Mouse (Mus musculus): Measurements from ENCODE around the gene Usp12. TPM values are rescaled to one million over a fixed set of nuclear protein-coding genes. Genes with fewer than 3 reads are reported as not detected.

Gene Usp12
- total RNA-seq, 2 experiments from 2014 or later, result 53.9 to 58.6 TPM

DNA sequence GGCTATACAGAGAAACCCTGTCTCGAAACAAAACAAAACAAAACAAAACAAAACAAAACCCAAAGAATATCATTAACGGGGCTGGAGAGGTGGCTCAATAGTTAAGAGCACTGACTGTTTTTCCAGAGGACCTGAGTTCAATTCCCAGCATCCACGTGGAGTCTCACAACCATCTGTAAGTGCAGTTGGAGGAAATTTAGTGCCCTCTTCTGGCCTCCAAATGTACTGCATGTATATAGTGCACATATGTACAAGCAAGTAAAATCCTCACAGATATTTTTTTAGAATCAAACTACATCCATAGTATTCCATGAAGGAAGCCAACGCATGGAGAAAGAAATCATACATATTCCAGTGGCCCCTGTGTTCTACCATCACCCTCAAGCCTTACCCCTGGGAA lies 18.6 kb upstream of the Usp12 start:
- no peak for DNase-seq (ENCODE audit: low spot score in 2 of 2)
- intact Hi-C loops (cut with DNase I), result no loop called here

- intact Hi-C loops (cut with DNase I), result no loop called here
- no peak for DNase-seq (ENCODE audit: low spot score in 2 of 2)
Measured at GRCm38 (mm10) chr5:146812866-146813265, 18.1 kb upstream of the Usp12 start.

GRCm38 (mm10) chr5:146809951-146810350 lies 15.1 kb upstream of the Usp12 start:
- intact Hi-C loops (cut with DNase I), result no loop called here
- DNase-seq (ENCODE audit: low spot score in 2 of 2), result no peak

GRCm38 (mm10) chr5:146806004-146806430 lies 11.2 kb upstream of the Usp12 start:
- intact Hi-C loops (cut with DNase I), result no loop called here

GRCm38 (mm10) chr5:146798031-146798430 lies 3.2 kb upstream of the Usp12 start:
- intact Hi-C loops (cut with DNase I), result no loop called here
- no peak for DNase-seq (ENCODE audit: low spot score in 2 of 2)

More at GRCm38 (mm10) chr5:146806004-146806430, 11.2 kb upstream of the Usp12 start:
- no peak for DNase-seq (ENCODE audit: low spot score in 2 of 2)

- peak; percentile 61 to 75 for DNase-seq (ENCODE audit: low spot score in 2 of 2)
- intact Hi-C loops (cut with DNase I), result loop anchor here (2.0 kb wide), 1 partner anchor 37 kb away; the partner anchor contains the start of gene Rpl21
Measured at GRCm38 (mm10) chr5:146795728-146796127, 922 bp upstream of the Usp12 start.

GRCm38 (mm10) chr5:146794084-146794852 lies 538 bp downstream of the Usp12 start:
- intact Hi-C loops (cut with DNase I), result loop anchor here (2.0 to 5.0 kb wide), 2 partner anchors 39 to 62 kb away; partner anchors contain the start of gene Rpl21
- no peak for DNase-seq (ENCODE audit: low spot score in 2 of 2)

GRCm38 (mm10) chr5:146793630-146794083 lies 1.1 kb downstream of the Usp12 start:
- intact Hi-C loops (cut with DNase I), result loop anchor here (2.0 to 5.0 kb wide), 2 partner anchors 39 to 61 kb away; partner anchors contain the start of gene Rpl21
- DNase-seq (ENCODE audit: low spot score in 2 of 2), result no peak

DNA sequence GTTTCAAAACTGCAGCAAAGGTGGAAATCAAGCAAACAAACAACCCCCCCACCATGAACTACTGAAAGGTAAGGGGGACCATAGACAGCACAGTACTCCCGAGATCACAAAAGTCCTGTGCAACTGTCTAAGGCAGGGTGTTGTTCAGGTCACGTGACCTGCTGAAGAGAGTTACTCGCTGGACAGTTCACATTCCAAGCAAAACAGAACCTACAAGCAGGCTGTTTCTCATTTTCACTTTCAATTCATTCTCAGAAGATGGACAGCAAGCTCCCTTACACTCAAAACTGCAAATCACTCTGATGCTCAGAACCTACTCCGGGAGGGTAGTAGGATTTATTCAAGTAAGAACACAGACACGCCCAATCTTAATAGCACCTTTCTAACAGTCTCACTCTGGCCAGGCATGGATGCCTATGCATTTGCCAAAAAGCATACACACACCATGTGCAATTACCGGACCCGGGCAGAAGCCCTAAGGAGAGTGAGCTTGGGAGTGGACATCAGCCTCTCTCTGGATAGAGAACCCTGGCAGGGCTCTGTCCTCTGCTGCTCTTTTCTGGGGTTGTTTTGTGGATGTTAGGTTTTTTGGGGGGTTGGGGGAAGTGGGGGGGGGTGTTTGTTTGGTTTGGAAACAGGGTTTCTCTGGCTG lies 2.5 kb downstream of the Usp12 start:
- intact Hi-C loops (cut with DNase I), result loop anchor here (5.0 kb wide), 1 partner anchor 60 kb away; no protein-coding TSS in a partner anchor

DNA sequence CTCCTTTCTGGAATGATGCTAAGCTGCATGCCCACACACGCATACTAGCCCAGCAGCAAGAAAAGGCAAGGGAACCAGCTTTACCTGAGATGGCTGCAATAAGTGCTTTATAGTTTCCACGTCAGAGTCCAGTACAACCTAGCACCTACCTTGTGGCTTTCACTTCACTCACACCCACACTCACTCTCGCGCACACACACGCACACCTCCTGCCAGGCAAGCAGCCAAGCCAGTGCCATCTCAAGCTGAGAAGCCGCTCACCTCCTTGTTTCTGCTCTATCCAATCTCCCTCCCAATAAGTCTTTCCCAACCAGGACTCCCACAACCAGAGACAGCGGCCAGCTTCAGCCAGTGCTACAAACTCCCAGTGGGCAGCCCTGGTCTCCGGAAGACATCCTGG lies 3.9 kb downstream of the Usp12 start:
- intact Hi-C loops (cut with DNase I), result loop anchor here (5.0 kb wide), 1 partner anchor 59 kb away; no protein-coding TSS in a partner anchor
- DNase-seq (ENCODE audit: low spot score in 2 of 2), result no peak

More for the DNA sequence above, 2.5 kb downstream of the Usp12 start:
- no peak for DNase-seq (ENCODE audit: low spot score in 2 of 2)

GRCm38 (mm10) chr5:146789413-146789812 lies 5.4 kb downstream of the Usp12 start:
- intact Hi-C loops (cut with DNase I), result no loop called here

DNA sequence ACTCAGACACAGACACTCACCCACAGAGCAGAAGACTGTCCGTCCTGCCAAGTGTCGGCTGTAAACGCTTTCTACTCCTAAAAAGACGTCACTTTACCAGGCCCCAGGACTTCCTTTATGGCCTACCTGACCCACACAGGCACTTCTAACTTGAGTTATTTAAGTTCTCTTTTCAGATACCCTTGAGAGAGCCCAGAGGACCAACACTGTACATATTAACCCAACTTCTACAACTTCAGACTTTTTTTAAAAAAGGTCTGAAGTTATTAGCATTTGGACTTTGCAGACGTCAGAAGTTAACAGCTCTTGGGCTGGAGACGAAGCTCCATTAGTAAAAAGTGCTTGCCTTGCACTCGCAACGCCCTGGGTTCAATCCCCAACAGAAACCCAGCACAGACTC lies 8.7 kb downstream of the Usp12 start:
- intact Hi-C loops (cut with DNase I), result no loop called here
- no peak for DNase-seq (ENCODE audit: low spot score in 2 of 2)

More at GRCm38 (mm10) chr5:146789413-146789812, 5.4 kb downstream of the Usp12 start:
- no peak for DNase-seq (ENCODE audit: low spot score in 2 of 2)

DNA sequence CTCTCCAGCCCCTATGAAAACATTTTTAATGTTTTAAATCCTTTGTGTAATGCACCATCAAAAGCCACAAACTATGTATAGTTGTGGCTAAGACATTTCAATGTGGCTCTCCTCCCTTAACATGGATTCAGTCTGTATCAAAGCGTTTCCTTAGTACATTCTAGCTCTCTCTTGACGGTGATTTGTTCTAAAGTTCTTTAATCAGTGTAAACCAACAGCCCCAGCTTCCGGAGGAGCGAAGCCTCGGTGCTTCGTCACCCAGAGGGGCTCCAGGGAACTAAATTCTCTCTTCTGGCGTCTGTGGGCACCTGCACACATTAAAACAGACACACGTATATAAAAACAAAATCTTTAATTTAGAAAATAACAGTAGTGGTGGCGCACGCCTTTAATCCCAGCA lies 10.9 kb downstream of the Usp12 start:
- intact Hi-C loops (cut with DNase I), result no loop called here

DNA sequence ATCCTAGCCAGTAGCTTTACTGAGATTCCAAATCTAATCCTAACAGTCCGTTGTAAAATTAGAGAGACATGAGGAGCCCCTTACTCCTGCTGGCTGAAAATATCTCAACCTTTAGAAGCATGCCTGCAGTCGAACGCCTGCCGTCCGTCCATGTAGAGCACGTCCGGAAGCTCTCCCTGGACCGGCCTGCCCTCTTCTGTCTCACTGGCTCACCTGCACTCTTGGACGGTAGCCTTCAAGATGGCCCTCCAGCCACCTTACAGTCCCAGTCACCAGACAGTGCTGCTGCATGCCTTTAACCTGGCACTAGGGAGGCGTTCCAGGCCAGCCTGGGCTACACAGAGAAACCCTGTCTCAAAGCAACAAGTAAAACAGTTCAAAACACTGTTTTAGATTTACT lies 11.5 kb downstream of the Usp12 start:
- DNase-seq (ENCODE audit: low spot score in 2 of 2), result no peak
- intact Hi-C loops (cut with DNase I), result no loop called here

More for the DNA sequence above, 10.9 kb downstream of the Usp12 start:
- DNase-seq (ENCODE audit: low spot score in 2 of 2), result no peak

DNA sequence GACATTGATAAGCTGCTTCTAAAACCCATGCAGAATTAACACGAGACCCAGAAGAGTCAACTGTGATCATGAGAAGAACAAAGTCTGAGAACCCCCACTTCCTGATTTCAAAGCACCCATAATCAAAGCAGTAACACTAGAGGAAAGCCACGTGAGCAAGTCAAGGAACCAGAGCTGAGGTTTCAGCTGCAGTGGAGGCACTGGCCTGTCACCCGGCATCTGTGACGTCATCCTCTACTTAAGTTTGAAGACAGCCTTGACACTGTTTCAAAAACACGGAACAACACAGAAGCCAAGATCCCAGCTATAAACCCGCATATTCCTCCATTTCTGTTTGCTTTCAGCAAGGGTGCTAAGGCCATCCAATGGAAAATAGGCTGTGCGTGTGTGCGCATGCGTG lies 13.1 kb downstream of the Usp12 start:
- intact Hi-C loops (cut with DNase I), result no loop called here
- DNase-seq (ENCODE audit: low spot score in 2 of 2), result no peak

DNA sequence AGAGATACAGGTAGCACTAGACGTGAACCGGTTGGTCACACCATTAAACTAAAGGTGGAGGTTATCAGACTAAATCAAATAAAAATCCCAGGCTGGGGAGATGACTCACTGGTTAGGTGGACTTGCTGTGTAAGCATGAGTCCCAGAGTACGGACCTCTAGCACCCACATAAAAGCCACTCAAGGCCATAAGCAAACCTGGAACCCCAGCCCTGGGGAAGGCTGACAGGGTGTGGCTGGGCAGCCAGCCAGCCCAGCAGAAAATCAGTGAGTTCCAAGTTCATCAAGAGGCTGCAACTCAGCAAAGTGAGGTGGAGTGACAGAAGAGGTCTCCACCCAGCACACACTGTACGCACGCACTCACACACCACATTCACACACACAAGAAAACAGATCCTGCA lies 14.9 kb downstream of the Usp12 start:
- no peak for DNase-seq (ENCODE audit: low spot score in 2 of 2)
- intact Hi-C loops (cut with DNase I), result no loop called here

DNA sequence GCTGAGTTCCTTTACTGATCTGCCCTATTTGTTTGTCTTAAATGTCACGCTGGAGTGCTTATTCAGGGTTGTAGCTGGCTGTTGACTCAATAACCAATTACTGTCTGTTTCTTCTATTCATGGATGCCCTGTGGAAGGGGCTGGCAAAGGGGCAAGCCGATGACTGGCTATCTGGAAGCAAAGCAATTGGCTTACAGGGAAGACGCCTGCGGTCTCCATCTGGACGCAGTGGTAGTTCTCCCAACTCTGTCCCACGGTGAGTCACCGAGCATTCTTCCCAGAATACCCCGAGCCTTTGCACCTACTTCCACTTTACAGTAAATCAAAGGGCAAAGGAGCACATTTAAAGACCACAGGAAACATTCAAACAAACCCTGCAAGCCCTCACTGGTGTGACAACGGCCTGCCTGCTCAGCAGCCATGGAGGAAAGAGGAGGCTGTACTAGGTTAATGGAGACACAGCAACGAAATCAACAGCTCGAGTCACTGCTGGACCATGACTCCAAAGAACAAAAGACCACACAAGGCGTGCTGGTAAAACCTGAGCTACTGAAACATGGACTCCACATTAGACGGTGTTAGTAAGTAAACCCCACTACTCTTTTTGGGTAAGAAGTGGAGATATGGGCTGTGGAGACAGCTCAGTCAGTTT lies 17.7 kb downstream of the Usp12 start:
- no peak for DNase-seq (ENCODE audit: low spot score in 2 of 2)
- intact Hi-C loops (cut with DNase I), result no loop called here

- no peak for DNase-seq (ENCODE audit: low spot score in 2 of 2)
- intact Hi-C loops (cut with DNase I), result no loop called here
Measured at GRCm38 (mm10) chr5:146771982-146772381, 22.8 kb downstream of the Usp12 start.

DNA sequence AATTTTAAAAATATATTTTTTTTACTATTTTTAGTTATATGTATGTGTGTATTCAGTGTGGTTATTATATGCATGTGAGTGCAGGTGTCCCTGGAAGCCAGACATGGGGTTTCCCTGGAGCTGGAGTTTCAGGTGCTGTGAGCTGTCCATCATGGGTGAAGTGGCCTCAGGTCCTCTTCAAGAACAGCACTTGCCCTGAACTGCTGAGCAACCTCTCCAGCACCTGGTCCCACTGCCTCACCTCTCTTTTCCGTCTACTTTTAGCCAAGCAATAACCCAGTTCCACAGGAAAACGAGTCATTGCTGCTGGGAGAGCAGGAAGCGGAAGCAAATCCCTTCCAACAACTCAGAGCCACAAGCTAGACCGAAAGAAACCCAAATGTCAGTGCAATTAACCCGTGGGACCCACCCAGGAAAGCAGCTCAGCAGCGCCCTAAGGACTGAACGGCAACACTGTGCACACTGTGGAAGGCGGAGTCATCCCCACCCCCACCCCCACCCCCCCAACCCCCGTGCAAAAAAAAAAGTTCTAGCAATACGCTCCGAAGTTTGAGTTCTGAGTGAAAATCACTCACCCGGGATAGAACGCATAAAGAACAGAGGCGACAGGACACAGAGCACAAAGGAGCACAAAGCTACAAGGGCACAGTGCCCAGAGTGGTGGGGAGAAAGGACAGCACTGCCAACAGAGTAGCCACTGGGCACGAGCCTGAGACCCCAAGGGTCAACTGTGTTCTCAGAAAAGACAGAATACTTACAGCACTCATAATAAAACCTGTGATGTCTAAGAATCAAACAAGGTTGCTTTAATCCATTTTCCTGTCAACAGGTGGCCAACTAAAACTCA lies 24.6 kb downstream of the Usp12 start:
- intact Hi-C loops (cut with DNase I), result no loop called here
- DNase-seq (ENCODE audit: low spot score in 2 of 2), result no peak
